Mouse (Mus musculus) gastrocnemius, postnatal 36 days (tissue): Measurements from ENCODE around the gene Ccdc83. TPM values are rescaled to one million over a fixed set of nuclear protein-coding genes. Genes with fewer than 3 reads are reported as not detected.
"Not testable (repeated sequence)": the region's sequence is repeated elsewhere in the genome, so short reads cannot be mapped to it uniquely, and the experiment has no call there.

Experiments used
- DNase-seq, 2 experiments: peaks; one replicate each; pipeline ENCODE4 v3.0.0; 2022
- intact Hi-C: fragments of 180-260 bp; cut with DNase I; formaldehyde crosslinking; loops from one replicate; pipeline ENCODE4 v1.15.1; 2025
- total RNA-seq, 2 experiments: library from RNA; stranded (reverse); gene quantifications; 2 replicates each; pipeline ENCODE4 v1.2.3; 2021

The Ccdc83 gene
- total RNA-seq, 2 experiments from 2014 or later: not detected

DNA sequence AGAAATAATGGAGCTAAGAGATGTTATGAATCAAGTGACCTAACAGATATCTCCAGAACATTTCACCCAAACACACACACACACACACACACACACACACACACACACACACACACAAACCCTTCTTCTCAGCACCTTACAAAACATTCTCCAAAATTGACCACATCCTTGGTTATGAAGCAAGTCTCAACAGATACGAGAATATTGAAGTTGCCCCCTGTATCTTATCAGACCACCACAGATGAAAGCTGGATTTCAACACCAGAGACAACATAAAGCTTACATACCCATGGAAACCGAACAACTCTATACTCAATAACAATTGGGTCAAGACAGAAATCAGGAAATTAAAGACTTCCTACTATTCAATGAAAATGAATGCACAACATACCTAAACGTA is 4.6 kb upstream of the Ccdc83 start:
- intact Hi-C loops: no loop called here
- DNase-seq: no peak

DNA sequence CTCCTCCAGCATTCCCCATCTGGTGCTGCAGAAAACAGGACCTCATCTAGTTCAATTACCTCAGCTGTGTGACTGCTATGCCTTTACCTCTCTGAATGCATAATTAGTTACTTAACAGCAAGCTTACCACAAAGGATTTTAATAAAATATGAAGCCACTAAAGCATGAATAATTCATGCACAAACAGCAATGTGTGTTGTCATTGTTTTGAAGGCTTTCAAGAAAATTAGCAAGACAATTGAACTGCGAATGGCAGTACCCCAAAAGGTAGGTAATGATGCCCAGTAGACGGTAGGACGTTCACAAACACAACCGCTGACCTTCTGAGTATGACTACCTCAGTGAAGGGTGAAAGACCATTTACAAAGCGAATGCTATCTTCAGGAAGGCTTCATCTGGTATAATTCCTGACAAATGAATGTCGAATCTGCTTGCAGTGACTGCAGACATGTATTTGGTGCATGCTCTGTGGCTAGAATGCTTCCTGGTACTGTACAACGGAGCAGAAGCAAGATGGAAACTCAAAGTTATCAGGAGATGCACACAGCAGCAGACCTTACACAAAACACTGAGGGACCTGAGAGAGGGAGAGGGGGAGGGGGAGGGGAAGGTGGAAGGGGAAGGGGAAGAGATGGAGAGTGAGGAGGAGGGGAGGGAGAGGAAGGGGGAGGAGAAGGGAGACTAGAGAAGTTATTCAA is 3.5 kb downstream of the Ccdc83 start:
- DNase-seq: no peak
- intact Hi-C loops: no loop called here

DNA sequence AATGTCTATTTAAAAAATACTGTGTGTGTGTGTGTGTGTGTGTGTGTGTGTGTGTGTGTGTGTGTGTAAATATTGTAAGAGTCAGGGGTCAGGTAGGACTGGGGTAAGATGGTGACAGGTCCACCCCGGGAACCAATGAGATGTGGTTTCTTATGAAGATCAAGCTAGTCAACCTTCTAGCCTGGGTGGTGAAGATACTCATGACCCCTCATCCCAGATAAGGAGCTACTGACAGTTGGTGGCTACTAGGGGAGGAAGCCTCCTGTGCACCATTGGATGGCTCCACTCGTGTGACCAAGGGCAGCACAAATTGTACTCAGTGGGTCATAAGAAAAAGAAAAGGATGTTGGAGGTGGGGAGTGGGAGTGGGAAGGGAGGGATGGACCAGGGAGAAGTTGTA is 5.7 kb downstream of the Ccdc83 start:
- intact Hi-C loops: no loop called here
- no peak for DNase-seq

DNA sequence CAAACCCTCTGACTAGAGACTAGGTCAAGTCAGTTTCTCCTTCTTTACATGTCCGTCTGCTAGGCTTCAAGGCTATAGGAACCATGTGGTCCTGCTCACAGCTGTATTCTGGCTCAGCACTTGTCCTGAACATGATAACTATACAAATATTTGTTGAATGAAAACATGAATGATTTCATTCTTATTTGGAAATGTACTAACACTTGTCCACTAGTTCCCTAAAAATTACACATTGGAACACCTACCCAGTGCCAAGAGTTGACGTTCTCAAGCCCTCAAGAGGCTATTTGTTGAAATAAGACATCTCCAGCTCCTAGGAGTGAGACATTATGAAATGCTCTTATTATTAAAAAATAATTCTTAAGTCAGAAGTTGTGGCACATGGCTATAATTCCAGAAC is 6.9 kb downstream of the Ccdc83 start:
- no peak for DNase-seq
- intact Hi-C loops: no loop called here

DNA sequence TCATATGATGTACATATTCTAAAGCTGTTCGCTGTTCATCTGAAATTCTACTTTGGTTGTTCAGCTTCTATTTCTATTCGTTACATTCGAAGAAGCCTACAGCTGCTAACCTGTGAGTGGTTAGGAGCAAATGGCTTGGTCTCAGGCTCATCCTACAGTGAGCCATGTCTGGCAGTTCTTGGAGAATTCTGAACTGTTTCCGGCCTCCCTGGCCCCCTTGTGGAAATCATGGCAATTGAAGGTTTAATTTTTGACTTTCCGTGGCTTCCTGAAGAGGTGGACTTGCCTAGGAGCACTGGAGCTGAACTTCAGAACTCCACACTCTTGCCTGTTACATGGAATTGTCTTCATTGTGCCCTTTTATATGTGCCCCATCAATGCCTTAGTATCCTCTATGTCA is 12.6 kb downstream of the Ccdc83 start:
- intact Hi-C loops: no loop called here
- no peak for DNase-seq

DNA sequence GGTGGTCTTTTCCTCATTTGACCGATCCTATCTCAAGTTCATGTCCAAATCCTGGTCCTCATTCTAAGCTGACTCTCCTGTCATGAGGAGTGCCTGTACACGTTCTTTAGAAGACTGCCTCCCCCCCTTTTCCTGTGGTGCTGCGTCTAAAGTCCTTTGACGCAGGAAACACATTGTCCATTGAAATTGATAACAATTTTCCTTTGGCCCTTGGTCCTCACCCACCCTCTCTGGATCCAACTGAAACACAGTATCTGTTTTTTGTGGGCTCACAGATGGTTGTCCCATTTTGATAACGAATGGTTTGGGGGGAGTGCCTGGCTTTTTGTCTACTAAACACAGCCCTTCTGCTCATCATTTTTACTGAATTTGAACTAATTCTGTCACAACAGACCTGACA is 21.9 kb downstream of the Ccdc83 start:
- no peak for DNase-seq
- intact Hi-C loops: no loop called here

DNA sequence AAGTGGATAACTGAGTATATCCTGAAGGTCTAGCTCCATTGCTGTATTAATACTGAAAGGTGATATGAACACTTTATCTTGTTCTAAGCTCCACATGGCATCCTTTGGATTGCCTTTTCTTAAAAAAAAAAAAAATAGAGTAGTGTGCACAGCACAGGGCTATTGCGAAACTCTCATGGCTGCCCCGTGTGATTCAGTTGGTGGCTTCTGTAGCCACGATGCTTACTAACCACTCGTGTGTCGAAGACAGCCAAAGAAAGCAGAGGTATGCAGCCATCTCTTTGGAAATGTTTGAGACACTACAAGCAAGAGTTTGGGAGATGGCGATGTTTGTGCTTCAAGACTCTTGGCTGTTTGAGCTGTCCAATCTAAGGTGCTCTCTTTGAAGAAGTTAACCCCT is 22.4 kb downstream of the Ccdc83 start:
- intact Hi-C loops: no loop called here
- DNase-seq: no peak

DNA sequence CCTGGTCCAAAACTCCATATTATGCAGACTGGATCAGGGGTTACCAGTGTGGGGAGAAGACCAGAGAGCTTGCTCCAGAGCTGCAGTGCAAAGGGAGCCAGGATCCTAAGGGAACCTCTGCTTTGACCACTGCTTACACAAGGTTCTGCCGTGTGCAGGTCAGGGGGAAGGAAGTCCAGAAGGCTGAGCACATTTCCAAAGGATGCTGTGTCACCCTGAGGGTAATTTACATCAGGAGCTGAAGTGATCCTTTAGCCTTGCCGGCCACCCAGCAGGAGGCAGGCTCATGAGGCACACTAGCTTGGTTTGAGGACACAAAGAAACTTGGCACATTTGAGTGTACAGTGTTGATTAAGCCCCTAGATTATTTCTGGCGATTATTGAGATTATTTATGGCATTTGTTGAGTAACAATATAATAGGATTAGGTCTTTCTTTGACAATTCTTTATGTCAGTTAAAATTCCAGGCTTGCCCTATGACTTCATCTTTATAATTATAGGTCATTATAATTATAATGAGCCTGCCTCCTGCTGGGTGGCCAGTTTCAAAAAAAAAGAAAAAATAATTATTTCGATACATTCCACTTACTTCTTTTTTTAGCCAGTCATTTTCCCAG is 29.2 kb downstream of the Ccdc83 start:
- intact Hi-C loops: no loop called here
- no peak for DNase-seq

DNA sequence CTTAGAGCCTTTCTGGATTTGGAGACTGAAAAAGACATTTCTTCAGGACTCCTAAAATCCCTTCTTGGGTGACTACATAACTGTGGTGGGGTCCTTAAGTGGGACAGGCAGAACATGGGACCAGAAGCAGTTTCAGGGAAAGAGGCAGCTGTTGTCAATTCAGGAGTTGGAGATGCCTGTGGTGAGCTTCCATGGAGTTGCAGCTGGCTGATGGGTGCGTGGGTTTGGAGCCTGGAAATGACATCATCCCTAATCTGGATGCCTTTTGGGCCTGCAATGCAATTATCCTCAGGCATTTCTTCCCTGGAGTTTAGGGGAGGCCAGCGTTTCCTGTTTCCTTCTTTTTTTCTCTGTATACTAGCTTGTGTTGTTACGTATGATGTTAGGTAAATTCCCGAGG is 31.7 kb downstream of the Ccdc83 start:
- DNase-seq: peak in 1 of 2 experiments; percentile 22
- intact Hi-C loops: no loop called here

DNA sequence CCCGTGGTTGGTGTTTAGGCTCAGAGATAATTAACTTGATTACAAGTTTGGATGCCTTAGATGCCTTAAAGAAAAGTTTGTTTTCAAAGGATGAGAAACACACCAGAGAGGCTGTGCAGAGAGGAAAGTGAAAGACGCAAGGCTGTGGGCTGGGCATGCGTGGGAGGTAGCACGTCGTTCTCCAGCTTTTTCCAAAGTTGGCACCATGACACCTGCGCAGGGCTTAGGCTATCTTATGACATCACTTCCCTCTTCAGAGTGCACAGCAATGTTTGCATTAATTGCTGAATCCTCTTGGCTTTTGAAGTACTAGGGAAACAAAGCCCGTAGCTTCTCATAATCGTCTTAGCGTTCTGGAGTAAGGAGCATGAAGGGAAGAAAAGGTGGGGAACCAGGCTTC is 34.1 kb downstream of the Ccdc83 start:
- intact Hi-C loops: no loop called here
- no peak for DNase-seq

DNA sequence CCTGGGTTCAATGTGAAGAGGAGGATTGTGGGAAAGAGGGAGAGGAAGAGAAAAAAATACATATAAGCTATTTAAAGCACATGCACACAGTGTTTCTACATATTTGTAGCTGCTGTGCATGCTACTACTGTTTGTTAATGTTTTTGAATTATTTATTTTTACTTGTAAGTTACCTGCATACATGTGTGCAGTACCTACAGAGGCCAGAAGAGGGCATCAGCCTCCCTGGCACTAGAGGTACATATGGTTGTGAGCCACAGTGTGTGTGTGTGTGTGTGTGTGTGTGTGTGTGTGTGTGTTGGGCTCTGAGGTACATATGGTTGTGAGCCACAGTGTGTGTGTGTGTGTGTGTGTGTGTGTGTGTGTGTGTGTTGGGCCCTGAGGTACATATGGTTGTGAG is 36.7 kb downstream of the Ccdc83 start:
- intact Hi-C loops, DNase-seq: not testable (repeated sequence)

DNA sequence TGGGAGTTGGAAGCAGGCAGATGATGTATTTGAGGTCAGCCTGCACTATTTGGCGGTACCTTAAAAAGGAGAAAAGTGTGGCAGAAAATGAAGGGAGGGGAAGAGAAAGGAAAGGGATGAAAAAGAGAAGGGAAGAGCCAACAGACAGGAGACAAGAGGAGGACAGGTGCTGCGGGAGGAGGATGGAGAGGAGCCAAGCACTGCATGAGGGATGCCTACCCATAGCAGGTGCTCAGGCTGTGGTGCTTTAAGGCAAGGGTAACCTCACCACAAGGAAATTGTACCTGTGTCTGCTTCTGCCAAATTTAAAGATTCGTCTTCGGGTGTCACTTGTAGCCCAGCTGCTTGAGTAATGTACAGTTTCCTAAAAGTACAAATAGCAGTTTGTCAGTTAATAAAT is 37.5 kb downstream of the Ccdc83 start:
- DNase-seq: no peak
- intact Hi-C loops: no loop called here

DNA sequence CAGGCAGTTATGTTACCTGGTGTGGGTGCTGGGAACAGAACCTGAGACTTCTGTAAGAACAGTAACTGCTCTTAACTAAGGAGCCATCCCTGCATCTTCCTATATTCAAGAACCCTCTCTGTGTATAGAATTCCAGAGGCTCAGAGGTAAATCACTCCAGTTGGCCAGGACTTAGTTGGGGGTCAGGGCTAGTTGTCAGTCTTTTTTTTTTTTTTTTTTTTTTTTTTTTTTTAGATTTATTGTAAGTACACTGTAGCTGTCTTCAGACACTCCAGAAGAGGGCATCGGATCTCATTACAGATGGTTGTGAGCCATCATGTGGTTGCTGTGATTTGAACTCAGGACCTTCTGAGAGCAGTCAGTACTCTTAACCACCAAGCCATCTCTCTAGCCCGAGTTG is 44.1 kb downstream of the Ccdc83 start:
- DNase-seq: no peak

DNA sequence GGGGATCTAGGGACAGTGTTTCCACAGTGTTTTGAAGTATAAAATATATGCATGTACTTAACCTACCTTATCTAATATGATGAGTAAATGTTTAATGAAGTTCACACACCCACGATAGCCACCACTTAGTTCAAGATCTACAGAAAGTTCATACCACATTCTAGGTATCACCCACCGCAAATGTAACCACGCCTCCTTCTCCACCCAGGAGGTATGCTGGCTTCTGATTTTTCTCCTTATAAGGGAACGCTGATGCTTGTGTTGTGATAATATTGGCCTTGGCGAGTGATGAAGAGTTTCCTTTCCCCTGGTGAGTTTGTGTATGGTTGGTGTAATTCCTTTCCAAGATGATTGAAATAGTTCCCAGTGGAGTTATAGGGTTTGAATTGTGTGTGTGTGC is 47.5 kb downstream of the Ccdc83 start:
- intact Hi-C loops: no loop called here
- DNase-seq: no peak

More for the DNA sequence above, 44.1 kb downstream of the Ccdc83 start:
- intact Hi-C loops: no loop called here

DNA sequence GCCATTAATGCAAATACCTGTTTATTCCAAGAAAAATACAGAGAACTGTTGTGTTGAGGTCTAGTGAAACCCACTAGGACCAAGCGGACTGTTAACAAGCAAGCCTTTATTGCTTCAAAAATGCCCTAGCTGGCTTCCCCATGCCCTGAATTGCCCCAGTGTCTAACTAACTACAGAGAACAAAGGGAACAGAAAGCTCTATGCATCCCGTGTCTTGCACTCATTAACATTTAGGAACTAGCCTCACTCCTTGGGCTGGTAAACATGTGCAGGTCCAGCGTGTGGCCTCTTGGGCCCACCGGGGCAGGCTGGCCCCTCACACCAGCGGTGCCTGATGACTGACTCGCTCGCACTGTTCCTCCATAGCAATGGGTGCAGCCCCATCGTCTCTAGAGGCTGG is 49.1 kb downstream of the Ccdc83 start:
- intact Hi-C loops: no loop called here
- DNase-seq: no peak

DNA sequence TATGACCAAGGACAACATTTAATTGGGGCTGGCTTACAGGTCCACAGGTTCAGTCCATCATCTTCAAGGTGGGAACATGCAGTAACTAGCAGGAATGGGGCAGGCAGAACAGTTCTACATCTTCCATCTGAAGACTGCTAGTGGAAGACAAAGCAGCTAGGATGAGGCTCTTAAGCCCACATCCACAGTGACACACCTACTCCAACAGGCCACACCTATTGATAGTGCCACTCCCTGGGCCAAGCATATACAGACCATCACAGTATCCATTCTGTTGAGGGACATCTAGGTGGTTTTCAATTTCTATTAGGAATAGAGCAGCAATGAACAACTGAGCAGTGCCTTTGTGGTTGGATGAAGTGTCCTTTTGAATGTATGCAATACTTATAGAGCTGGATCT is 54.6 kb downstream of the Ccdc83 start:
- DNase-seq: no peak
- intact Hi-C loops: no loop called here

DNA sequence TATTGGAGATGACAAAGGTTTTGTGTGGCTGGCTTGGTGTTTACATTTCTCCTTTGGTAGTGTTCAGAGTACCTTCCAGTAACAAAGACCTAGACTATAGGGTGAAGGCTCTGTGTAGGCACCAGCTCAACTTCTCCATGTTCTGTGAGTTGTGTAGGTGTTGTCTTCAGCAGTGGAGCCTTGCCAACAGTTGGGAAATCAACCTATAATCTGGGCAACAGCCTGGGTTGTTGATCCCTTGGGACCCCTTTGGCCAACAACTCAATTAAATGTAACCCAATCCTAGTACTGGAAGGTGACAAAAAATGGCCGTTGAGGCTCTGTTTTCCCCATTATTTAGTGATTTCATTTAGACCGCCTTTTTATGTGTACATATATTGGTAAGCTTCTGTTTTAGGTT is 55.5 kb downstream of the Ccdc83 start:
- DNase-seq: no peak
- intact Hi-C loops: no loop called here

DNA sequence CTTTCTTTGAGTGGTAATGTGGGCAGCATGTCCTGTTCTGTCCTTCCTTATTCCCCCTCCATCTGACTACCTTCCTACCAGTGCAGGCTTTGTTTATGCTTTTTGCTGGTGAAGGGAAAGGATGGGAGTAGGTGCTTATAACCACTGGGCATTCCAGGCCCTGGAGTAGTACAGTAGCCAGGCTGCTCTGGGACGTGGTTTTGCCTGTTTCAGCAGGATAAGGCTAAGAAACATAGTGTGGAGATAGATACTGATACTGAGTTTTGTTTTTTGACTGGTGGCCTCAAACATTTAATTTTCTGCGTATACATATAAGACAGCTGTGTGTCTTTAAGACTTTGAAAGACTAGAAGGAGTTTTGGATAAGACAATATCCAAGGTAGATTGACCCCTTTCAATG is 61.7 kb downstream of the Ccdc83 start:
- DNase-seq: no peak
- intact Hi-C loops: no loop called here

DNA sequence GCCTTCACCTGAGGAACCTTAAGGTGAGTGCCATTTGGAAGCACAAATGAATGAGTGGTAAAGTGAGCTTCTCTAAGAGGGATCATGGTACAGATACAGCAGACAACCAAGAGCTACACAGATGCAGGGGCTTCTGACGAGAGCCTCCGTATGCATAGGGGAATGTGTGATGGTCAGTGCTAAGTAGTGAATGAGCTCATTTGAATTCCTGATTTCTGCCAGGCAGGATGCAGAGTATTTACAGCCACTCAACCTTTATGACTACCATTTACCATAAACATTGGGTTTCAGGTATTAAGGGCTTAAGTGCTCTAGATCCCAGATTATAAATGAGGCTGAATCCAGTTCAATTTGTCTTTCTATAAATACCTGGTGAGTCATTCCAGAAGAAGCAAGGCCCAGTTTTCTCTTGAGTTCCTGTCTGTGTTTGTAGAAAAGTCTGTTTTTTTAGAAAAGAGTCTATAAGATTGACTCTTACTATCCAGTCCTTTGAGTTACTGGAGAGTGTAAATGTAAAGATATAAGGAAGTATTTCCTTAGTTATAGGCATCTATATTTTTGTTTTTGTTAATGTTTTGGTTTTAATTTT is 63.6 kb downstream of the Ccdc83 start:
- intact Hi-C loops: no loop called here

DNA sequence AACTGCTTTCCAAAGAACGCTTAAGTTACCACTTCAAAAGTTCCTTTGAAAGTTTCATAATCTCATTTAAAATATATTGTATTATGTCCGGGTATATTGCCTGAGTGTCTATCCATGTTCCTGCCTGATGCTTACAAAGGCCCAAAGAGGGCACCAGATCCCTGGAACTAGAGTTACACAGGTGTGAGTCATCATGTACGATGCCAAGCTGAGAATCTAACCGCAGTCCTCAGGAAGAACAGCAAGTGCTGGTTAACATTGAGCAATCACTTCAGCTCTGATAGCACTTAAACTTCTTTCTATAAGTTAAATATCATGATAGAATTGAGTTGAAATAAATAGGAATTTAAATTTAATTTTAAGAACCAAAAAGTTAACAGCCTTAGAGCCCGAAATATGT is 65.3 kb downstream of the Ccdc83 start:
- intact Hi-C loops: no loop called here
- DNase-seq: no peak

More for the DNA sequence above, 63.6 kb downstream of the Ccdc83 start:
- no peak for DNase-seq

DNA sequence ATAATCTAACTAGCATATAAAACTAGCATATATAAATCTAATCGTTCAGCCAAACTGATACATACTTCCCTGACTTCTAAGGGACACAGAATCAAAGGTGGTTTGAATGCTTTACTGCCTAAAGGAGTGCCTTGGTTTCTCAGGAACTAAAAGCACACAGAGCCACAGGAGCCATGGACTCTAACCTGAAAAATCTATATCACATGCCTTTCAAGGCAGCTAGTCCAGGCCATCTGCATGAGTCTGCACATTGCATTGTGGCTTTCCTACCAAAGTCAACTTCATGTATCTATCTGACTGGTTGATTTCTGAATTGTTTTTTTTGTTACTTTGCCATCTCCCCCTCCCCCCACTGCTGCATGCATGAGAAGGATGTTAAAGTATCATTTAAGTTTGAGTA is 84.9 kb downstream of the Ccdc83 start:
- DNase-seq: no peak
- intact Hi-C loops: no loop called here

DNA sequence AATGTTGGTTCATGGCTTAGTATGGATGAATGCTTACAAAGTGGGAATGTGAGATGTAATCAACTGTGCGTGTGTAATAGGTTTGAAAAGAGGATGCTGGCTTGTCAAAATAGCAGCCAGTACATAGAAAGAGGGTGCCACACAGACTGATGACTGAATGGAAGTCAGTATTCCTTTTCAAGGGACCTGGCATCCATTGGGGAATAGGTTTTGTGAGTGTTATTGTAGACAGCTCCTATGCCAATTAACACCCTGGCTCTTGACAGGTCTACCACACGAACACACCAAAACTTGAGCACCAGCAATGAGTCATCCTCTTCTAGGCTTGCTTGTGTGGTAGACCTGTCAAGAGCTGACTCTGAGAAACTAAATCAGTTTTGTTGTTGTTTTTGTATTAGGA is 90.0 kb downstream of the Ccdc83 start:
- intact Hi-C loops: no loop called here
- DNase-seq: no peak
